Mouse (Mus musculus): ENCODE measurements around the gene Srprb. TPM values are rescaled to one million over a fixed set of nuclear protein-coding genes. Genes with fewer than 3 reads are reported as not detected.
A peak's percentile ranks its signal among the peaks of the same experiment; 100 is the strongest.

Srprb gene
- total and polyA plus RNA-seq, 2 experiments, result 8.5 to 22.8 TPM

DNA sequence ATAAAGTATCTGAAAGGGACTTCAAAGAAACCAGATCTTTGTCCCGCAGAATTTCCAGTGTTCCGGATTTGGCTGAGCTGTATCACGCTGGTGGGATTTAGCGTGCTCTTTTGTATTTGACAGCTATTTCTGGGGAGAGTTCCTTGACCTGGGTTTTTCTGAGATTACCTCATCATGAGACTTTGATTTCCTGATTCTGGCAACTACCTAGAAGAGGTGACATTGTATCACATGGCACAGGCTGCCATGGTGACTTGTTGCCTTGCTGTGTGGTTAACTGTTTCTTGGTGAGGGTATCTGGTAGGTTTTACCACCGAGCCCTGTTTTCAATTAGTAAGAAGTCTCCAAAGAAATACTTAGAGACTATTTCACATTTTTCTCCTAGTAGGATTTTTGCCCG, 37.5 kb upstream of the Srprb start:
- no peak for TF ChIP-seq POLR2A (IDR thresholded peaks at IDR 0.05; ENCODE audit: extremely low read depth, insufficient read depth, low read length)
- TF ChIP-seq CTCF (IDR thresholded peaks at IDR 0.05; ENCODE audit: low read depth, low read length), result no peak
- whole genome bisulfite sequencing, result 33% methylated on average over 6 of the region's 6 CpGs
- H3K27ac ChIP-seq (replicated peaks; ENCODE audit: insufficient read depth, low read depth, low read length), result peak overlapping the region; percentile 48; the same call in 1 of the 2 replicates

GRCm38 (mm10) chr9:103234565-103235165, 32.7 kb upstream of the Srprb start:
- TF ChIP-seq CTCF (IDR thresholded peaks at IDR 0.05; ENCODE audit: low read depth, low read length) (no peak), POLR2A (IDR thresholded peaks at IDR 0.05; ENCODE audit: extremely low read depth, insufficient read depth, low read length) (no peak)
- peak; percentile 93 for DNase-seq (ENCODE audit: extremely low read depth, low read depth, low spot score)
- Histone ChIP-seq H3K36me3 (ENCODE audit: control insufficient read depth, insufficient read depth, low read length) (no peaks in the 10 kb centered on the region), H3K27me3 (ENCODE audit: control insufficient read depth, insufficient read depth, low read length) (no peaks in the 10 kb centered on the region), H3K9ac (ENCODE audit: low read depth, low read length) (peak overlapping the region; percentile 57), H3K27ac (replicated peaks; ENCODE audit: insufficient read depth, low read depth, low read length) (peak overlapping the region; percentile 96), H3K4me3 (ENCODE audit: insufficient read depth, low read depth, low read length) (no peak overlapping the region), H3K4me1 (ENCODE audit: control insufficient read depth, insufficient read depth, low read length) (peaks cover 34% of the 10 kb centered on the region), H3K79me2 (ENCODE audit: control insufficient read depth, insufficient read depth, low read length) (no peaks in the 10 kb centered on the region)
- 12% methylated on average over 7 of the region's 7 CpGs for WGBS

More for the DNA sequence above, 37.5 kb upstream of the Srprb start:
- H3K27me3 ChIP-seq (ENCODE audit: control insufficient read depth, insufficient read depth, low read length), result no peaks in the 10 kb centered on the region
- peaks cover 37% of the 10 kb centered on the region for H3K4me1 ChIP-seq (ENCODE audit: control insufficient read depth, insufficient read depth, low read length)
- peak; percentile 92 for DNase-seq (ENCODE audit: extremely low read depth, low read depth, low spot score)
- no peak overlapping the region for H3K9ac ChIP-seq (ENCODE audit: low read depth, low read length)
- no peak overlapping the region for H3K4me3 ChIP-seq (ENCODE audit: insufficient read depth, low read depth, low read length)
- H3K36me3 ChIP-seq (ENCODE audit: control insufficient read depth, insufficient read depth, low read length), result no peaks in the 10 kb centered on the region
- no peaks in the 10 kb centered on the region; the same call in 1 of the 2 replicates for H3K79me2 ChIP-seq (ENCODE audit: control insufficient read depth, insufficient read depth, low read length)

DNA sequence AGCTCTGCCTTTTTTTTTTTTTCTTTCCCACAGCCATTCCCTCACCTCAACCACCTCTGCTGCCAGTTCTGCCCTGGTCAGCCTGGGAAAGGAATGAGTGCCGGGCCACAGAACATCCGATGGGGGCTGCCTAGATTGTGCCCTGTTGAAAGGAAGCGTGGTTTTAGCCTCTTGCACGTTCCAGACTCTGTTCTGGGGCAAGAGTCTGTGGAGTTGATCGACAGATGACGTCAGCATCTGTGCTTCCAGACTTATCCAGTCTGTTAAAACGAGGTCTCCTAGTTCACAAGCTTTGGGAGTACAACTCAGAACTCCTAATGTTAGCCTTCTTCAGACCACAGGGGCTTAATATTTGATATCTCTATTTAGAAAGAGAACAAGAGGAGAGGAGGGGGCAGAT, 32.1 kb upstream of the Srprb start:
- no peaks in the 10 kb centered on the region for H3K79me2 ChIP-seq (ENCODE audit: control insufficient read depth, insufficient read depth, low read length)
- no peak for TF ChIP-seq CTCF (IDR thresholded peaks at IDR 0.05; ENCODE audit: low read depth, low read length)
- TF ChIP-seq POLR2A (IDR thresholded peaks at IDR 0.05; ENCODE audit: extremely low read depth, insufficient read depth, low read length), result no peak
- WGBS, result 14% methylated on average over 7 of the region's 7 CpGs
- no peaks in the 10 kb centered on the region for H3K27me3 ChIP-seq (ENCODE audit: control insufficient read depth, insufficient read depth, low read length)
- H3K27ac ChIP-seq (replicated peaks; ENCODE audit: insufficient read depth, low read depth, low read length), result peak overlapping the region; percentile 96
- peak; percentile 93 for DNase-seq (ENCODE audit: extremely low read depth, low read depth, low spot score)
- H3K36me3 ChIP-seq (ENCODE audit: control insufficient read depth, insufficient read depth, low read length), result no peaks in the 10 kb centered on the region
- no peak overlapping the region for H3K4me3 ChIP-seq (ENCODE audit: insufficient read depth, low read depth, low read length)
- peaks cover 34% of the 10 kb centered on the region for H3K4me1 ChIP-seq (ENCODE audit: control insufficient read depth, insufficient read depth, low read length)
- peak overlapping the region; percentile 32 for H3K9ac ChIP-seq (ENCODE audit: low read depth, low read length)

DNA sequence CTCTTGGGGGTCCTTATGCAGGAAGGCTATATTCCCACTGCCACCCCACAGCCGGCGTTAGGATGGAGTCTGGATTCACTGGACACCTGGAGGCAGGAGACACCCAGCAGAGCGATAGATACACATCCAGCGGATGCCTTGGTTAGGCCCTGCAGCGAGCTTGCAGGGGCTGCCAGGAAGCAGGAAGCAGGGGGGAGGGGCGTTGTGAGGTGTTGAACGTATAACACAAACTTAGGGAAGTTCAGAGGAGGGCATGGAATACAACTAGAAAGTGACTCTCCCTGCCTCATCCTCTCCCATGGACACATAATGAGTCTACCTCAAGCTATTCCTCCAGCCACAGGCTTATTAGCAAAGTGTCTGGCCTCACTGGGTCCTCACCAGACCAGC, 31.1 kb upstream of the Srprb start:
- H3K79me2 ChIP-seq (ENCODE audit: control insufficient read depth, insufficient read depth, low read length), result no peaks in the 10 kb centered on the region
- H3K27ac ChIP-seq (replicated peaks; ENCODE audit: insufficient read depth, low read depth, low read length), result peak overlapping the region; percentile 96
- no peaks in the 10 kb centered on the region for H3K27me3 ChIP-seq (ENCODE audit: control insufficient read depth, insufficient read depth, low read length)
- no peak for TF ChIP-seq POLR2A (IDR thresholded peaks at IDR 0.05; ENCODE audit: extremely low read depth, insufficient read depth, low read length)
- no peak for TF ChIP-seq CTCF (IDR thresholded peaks at IDR 0.05; ENCODE audit: low read depth, low read length)
- no peak overlapping the region; the same call in 1 of the 2 replicates for H3K9ac ChIP-seq (ENCODE audit: low read depth, low read length)
- no peak for DNase-seq (ENCODE audit: extremely low read depth, low read depth, low spot score)
- H3K4me3 ChIP-seq (ENCODE audit: insufficient read depth, low read depth, low read length), result no peak overlapping the region
- H3K4me1 ChIP-seq (ENCODE audit: control insufficient read depth, insufficient read depth, low read length), result peaks cover 34% of the 10 kb centered on the region
- no peaks in the 10 kb centered on the region for H3K36me3 ChIP-seq (ENCODE audit: control insufficient read depth, insufficient read depth, low read length)
- 61% methylated on average over 7 of the region's 7 CpGs for WGBS

- Histone ChIP-seq H3K27me3 (ENCODE audit: control insufficient read depth, insufficient read depth, low read length) (no peaks in the 10 kb centered on the region), H3K4me1 (ENCODE audit: control insufficient read depth, insufficient read depth, low read length) (peaks cover 34% of the 10 kb centered on the region), H3K4me3 (ENCODE audit: insufficient read depth, low read depth, low read length) (no peak overlapping the region), H3K9ac (ENCODE audit: low read depth, low read length) (no peak overlapping the region; the same call in 1 of the 2 replicates), H3K79me2 (ENCODE audit: control insufficient read depth, insufficient read depth, low read length) (no peaks in the 10 kb centered on the region), H3K27ac (replicated peaks; ENCODE audit: insufficient read depth, low read depth, low read length) (peak overlapping the region; percentile 96), H3K36me3 (ENCODE audit: control insufficient read depth, insufficient read depth, low read length) (peaks cover 4% of the 10 kb centered on the region; the same call in 1 of the 2 replicates)
- 41% methylated on average over 7 of the region's 7 CpGs for WGBS
- TF ChIP-seq POLR2A (IDR thresholded peaks at IDR 0.05; ENCODE audit: extremely low read depth, insufficient read depth, low read length) (no peak), CTCF (IDR thresholded peaks at IDR 0.05; ENCODE audit: low read depth, low read length) (no peak)
- DNase-seq (ENCODE audit: extremely low read depth, low read depth, low spot score), result peak; percentile 72
Observed at GRCm38 (mm10) chr9:103232232-103233005, 30.5 kb upstream of the Srprb start.
